Mouse (Mus musculus) megakaryocyte-erythroid progenitor cell, adult 5-6 weeks (primary cell): ENCODE data around the gene Vamp1. TPM values are rescaled to one million over a fixed set of nuclear protein-coding genes. Genes with fewer than 3 reads are reported as not detected.

Experiments used
- ATAC-seq: replicated peaks from 2 replicates; pipeline ENCODE4 v1.8.0; 2016; ENCODE audit warnings: mild to moderate bottlenecking, inconsistent platforms; ENCODE audit not compliant: severe bottlenecking, poor library complexity, low FRiP score, low TSS enrichment
- total RNA-seq, 2 experiments: library from RNA; stranded (forward) in 1 of 2; stranded (reverse) in 1 of 2; fragments of 200-1000, 215-1000 nt in 1 of 2; fragments of >200 nt in 1 of 2; fragmentation: Nextera tagmentation in 1 of 2; gene quantifications; 2 replicates each; pipeline ENCODE4 v1.2.3; 2014 to 2017

The Vamp1 gene
- total RNA-seq (2014; fragmentation: Nextera tagmentation) (14.9 and 25.5 TPM in 2 replicates), total RNA-seq (2017) (2.3 and 4.9 TPM in 2 replicates)

DNA sequence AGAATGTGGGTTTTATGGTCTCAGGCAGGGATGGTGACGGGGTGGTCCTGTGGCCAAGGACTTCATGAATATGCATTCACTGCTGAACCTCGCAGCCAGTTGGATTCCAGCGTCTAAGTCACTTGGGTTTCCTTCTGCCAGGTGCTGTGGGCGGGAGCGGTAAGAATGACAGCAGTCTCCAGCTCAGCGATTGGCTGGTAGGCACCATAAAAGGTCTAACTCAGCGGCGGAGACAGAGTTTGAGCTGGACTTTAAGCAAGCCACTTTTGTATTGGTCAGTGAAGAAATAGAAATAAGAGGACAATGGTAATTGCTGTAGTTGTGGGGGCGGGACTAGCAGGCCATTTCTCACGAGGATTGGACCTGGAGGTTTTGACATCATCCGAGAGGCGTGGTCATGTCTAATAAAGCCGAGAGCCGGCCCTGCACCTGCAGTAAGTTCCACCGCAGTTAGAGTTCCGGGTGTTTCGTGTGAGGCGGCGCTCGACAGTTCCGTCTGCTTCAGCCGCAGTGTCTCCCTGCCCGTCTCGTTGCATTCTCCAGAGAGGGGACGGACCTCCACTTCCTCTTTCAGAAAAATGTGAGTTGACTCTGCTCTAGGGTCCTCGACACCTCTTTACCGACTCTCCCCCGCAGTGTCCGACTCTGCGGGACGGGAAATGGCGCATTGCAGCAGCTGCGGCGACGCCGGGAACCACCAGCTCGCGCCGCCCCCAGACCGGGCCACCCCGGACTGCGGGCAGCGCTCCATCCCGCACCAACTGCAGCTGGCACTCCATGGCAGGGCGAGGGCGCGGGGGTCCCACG, at the start of gene Vamp1:
Gene Vamp1 (plus strand): TSS at position 404 of the 807 bp plus-strand sequence.
- ATAC-seq: peak; percentile 96

DNA sequence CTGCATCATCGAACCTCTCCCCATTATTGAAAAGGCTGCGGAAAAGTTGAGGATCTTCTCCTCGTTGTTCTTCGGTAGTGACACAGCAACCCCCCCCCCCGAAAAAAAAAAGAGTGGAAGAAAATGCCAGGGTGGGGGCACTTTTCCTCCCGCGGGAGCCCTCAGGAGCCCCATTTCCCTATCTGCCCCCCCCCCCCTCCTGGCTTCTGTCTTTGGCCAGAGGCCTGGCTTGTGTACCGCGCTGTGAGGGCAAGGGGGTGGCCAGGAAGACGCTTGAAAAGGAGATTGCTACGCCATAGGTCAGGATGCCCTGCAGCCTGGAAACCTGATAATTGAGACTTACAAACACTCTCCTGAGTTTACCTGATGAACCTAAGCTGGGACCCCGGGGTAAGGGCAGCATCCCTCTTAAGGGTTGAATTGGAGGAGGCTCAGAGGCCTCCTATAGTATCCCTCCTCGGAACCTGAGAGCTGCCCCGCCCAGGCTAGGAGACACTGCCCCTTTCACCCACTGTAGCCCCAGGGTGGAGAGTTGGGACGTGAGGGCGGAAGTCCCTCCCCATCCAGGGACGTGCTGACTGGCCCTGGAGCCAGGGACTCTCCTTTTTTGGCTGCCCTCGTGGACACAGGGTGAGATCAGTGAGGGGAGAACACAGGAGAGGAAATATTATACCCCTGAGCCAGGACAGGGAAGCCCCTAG, 49.1 kb upstream of the Vamp1 start, which contains the start of gene Gapdh:
Gene Gapdh (minus strand): TSS at position 417 of the 701 bp plus-strand sequence.
- ATAC-seq: peak; percentile 31

DNA sequence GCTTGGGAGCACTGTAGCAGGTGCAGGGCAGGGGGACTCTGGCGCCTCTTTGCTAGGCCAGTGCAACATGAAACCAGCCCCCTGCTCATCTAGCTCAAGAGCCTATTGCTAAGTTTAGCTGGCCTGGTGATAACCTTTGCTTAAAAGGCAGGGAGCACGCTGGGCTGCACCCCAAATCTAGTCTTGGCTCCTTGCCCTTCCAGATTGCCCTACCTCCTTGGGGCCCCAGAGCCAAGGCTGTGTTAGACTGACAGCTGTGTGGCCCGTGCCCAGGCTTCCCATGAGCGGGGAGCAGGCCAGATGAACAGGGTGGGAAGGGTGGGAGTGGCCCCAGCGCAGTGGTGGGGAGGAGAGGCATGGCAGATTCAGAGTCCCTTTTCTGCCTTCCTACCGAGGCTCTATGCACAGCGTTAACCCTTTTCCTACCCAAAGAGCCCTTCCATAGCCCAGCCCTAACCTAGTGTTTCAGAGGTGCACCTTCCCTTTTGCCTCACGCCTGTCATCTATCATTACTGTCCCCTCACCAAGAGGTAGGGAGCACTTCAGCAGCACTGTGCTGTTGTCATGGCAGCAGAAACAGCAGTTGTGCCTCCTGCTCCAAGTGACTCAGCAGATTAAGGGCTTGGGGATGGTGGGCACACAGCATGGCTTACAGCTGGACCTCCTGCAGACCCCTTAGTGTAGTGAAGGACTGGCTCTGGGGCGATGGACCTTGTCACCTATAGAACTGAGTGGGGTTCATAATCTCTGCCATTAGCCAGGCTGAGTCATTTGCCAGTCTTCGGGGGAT, 48.3 kb upstream of the Vamp1 start:
- peak; percentile 8 for ATAC-seq

- ATAC-seq: no peak
Observed at GRCm38 (mm10) chr6:125168086-125168485, 47.3 kb upstream of the Vamp1 start.

GRCm38 (mm10) chr6:125170194-125170593, 45.2 kb upstream of the Vamp1 start:
- ATAC-seq: no peak

GRCm38 (mm10) chr6:125172474-125172873, 42.9 kb upstream of the Vamp1 start:
- no peak for ATAC-seq

DNA sequence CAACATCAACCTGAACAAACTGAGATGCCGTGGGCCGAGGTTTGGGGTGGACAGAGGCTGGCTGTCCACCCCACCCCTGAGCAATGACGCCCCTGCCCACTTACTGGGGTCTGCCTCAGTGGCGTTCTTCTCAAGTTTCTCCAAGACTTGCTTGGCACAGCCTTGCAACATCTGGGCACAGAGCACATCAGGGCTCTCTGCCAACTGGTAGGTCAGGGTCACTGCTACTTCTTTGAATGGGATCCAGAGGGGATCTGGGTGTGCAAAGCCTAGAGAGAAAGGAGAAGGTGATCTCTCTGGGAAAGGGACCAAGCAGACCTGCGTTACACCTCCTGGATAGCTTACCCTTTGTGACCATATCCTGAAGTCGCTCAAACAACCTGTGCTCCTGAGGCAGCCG, 42.1 kb upstream of the Vamp1 start:
- no peak for ATAC-seq

GRCm38 (mm10) chr6:125175469-125175868, 39.9 kb upstream of the Vamp1 start:
- ATAC-seq: no peak

GRCm38 (mm10) chr6:125179601-125180000, 35.8 kb upstream of the Vamp1 start:
- ATAC-seq: no peak

DNA sequence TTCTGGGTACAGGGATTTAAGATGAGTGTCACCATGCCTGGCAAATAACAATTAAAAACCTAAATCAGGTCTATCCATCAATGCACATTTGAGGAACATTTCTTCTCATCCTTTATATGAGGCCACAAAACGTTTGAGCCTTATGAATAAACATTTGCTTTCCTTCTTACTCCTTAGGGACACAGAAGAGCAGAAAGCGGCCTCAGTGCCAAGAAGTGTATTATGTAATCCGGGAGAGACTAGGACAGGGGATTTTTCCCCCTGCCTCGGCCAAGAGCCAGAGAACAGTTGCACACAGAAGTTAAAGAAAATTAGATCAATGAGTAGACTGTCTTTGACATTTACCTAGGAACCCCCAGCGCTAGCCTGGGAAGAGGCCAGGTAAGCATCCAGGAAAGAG, 33.2 kb upstream of the Vamp1 start:
- no peak for ATAC-seq

DNA sequence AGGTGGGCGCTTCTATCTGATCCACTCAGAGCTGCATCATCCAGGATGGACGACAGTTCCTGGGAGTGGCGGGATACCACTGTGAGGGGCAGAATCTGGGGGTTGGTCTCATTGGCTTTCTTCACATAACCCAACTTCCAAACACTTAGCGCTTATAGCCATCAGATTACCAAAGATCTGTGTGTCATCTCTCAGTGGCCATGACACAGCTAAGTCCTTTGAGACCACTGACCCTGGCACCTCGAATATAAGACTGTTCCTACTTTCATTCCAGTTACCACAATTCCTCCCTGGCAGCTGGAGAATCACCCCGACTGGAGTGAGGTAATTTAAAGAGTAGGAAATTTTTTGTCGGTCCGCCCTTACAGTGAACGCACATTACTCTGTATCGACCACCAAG, 29.1 kb upstream of the Vamp1 start:
- no peak for ATAC-seq

GRCm38 (mm10) chr6:125190816-125191215, 24.5 kb upstream of the Vamp1 start:
- no peak for ATAC-seq

DNA sequence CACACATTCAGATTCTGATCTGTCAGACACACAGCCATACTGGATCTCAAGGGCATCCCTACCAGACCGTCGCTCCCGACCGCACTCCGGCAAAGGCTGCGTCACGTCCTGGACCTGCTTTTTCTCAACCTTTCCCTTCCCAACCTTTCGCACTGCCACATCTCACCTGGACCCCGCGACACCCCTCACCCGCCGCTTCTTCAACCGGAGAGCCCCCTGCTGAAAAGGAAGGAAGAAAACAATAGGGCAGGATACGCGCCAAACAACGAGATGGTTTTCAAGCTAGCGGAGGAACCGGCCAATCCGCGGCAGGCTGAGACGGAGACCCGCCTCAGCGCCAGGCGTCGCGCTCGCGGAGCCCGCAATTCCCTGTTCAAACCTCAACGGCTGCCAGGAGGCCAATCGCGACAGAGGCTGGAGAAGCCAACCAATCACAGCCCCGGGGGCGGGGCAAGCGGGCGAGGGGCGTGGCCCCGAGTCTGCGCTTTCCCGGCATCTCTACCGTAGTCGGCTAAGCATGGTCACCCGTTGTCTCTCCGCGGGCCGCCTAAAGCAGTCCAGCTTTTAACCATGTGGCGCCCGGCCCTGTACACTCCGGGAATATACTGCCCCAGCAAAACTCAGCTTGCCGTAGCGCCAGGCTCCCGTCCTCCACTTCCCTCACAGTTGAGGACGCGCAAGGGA, 23.9 kb upstream of the Vamp1 start, which contains the start of the genes Ncapd2 and Mrpl51:
Gene Ncapd2 (minus strand): TSS at position 370 of the 684 bp plus-strand sequence.
Gene Mrpl51 (plus strand): TSS at position 470 of the 684 bp plus-strand sequence.
- ATAC-seq: peak; percentile 91

GRCm38 (mm10) chr6:125192016-125192714, 23.2 kb upstream of the Vamp1 start:
- ATAC-seq: peak; percentile 86

DNA sequence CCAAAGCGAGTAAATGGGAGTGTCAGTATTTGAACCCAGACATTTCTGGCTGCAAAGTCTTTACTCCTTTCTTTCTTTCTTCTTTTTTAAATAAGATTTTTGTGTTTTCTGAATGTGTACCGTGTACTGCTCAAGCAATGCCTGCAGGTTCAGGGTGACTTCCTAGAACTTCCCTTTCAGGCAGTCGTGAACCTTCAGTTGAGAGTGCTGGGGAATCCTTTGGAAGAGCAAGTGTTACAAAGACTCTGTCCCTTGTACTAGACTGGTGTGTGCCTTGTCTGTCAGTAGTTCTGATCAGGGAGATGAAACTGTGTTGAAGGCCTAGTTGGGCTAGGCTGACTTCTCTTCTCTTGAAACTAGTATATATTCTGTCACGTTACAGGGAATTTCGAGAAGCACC, 22.5 kb upstream of the Vamp1 start:
- no peak for ATAC-seq

DNA sequence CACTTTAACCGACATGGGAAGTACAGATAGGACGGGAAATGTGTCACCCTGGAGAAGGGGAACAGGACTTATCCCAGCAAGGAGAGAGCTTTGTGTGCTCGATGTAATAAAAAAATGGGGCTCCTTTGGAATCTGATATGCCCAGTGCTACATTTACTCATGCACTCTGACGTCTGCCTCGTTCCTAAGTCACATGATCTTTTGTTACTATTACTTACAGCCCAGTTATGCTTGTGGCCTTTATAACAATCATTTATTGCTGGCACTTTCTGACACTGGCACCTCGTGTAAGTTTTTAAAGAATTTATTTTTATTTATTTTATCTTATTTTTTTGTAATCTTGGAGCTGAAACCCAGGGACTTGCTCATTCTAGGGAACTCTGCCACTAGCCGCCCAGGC, 22.0 kb upstream of the Vamp1 start:
- no peak for ATAC-seq

DNA sequence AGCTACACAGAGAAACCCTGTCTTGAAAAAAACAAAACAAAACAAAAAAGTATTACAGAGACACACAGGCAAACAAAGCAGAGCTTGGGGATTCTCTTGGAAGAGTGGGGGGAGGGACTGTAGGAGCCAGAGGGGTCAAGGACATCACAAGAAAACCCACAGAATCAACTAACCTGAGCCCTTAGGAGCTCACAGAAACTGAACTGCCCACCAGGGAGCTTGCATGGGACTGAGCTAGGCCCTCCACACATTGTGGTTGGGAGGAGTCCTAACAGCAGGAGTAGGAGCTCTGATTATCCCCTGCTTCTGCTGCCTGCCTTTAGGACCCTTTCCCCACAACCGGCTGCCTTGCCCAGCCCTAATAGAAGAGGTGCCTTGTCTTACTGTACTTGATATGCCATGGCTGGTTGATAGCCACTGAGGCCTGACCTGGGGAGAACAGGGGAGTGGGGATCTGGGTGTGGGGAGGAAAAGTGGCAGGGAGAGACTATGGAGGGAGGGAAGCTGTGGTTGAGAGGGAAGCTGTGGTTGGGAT, 19.7 kb upstream of the Vamp1 start:
- no peak for ATAC-seq

DNA sequence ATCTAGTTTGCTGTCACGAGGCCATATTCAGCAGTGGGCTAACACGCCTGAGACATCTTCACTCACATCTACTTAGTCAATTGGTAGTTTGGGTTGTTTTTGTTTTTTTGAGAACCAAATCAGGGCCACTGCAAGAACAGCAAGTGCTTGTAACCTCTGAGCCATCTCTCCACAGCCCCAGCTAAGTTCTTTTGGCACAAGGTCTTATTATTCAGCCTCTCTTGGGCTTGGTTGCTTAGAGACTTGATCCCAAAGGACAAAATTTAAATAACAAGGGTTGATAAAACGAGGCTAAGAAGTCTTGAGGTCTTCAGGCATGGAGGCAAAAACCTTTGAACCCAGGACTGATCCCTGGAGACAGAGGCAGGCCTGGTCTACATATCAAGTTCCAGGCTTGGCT, 19.1 kb upstream of the Vamp1 start:
- ATAC-seq: no peak
